25 mouse cellular contexts compared by ENCODE assay signal in genomic region chr11:47876633-47877170, GRCm38 (mm10).
DNase-seq lines count a peak whose midpoint lies in the region; ATAC-seq and TF ChIP-seq lines count a peak whose summit lies in the region.
"Had no signal": no experiment of that assay in that cellular context is flagged by ENCODE, and none has a peak within 500 bp of the region (broad histone marks: within the 10 kb centered on the region; RNA-seq: fewer than 3 reads in every experiment).

No protein-coding gene starts in this region.

- H3K27me3 ChIP-seq in forebrain, embryonic 12.5 days: no peaks in the 10 kb centered on the region
- no peaks in the 10 kb centered on the region for H3K27me3 ChIP-seq in forebrain, postnatal 0 days (ENCODE audit: insufficient read depth, low read length)
- H3K27me3 ChIP-seq in midbrain, embryonic 13.5 days: no peaks in the 10 kb centered on the region
- no peaks in the 10 kb centered on the region for H3K27me3 ChIP-seq in midbrain, postnatal 0 days (ENCODE audit: insufficient read depth, low read length)
- H3K27me3 ChIP-seq in neural tube, embryonic 12.5 days (replicated peaks): no peaks in the 10 kb centered on the region
- no peaks in the 10 kb centered on the region for H3K27me3 ChIP-seq in neural tube, embryonic 15.5 days (replicated peaks)
- H3K27me3 ChIP-seq: embryonic facial prominence, embryonic 15.5 days; heart, embryonic 13.5 days; hindbrain, embryonic 12.5 days had no signal

- H3K36me3 ChIP-seq in forebrain, embryonic 12.5 days (replicated peaks): no peaks in the 10 kb centered on the region
- H3K36me3 ChIP-seq in forebrain, postnatal 0 days (ENCODE audit: insufficient read depth): no peaks in the 10 kb centered on the region
- H3K36me3 ChIP-seq in midbrain, embryonic 13.5 days: no peaks in the 10 kb centered on the region
- no peaks in the 10 kb centered on the region for H3K36me3 ChIP-seq in midbrain, postnatal 0 days (ENCODE audit: insufficient read depth, low read length)
- H3K36me3 ChIP-seq in neural tube, embryonic 12.5 days: no peaks in the 10 kb centered on the region
- H3K36me3 ChIP-seq in neural tube, embryonic 15.5 days: no peaks in the 10 kb centered on the region
- H3K36me3 ChIP-seq: embryonic facial prominence, embryonic 15.5 days; G1E; heart, embryonic 13.5 days; hindbrain, embryonic 12.5 days had no signal

- no peak overlapping the region for H3K9ac ChIP-seq in forebrain, embryonic 12.5 days
- no peak overlapping the region for H3K9ac ChIP-seq in forebrain, postnatal 0 days
- H3K9ac ChIP-seq in midbrain, embryonic 13.5 days (replicated peaks): no peak overlapping the region
- no peak overlapping the region for H3K9ac ChIP-seq in midbrain, postnatal 0 days (replicated peaks; ENCODE audit: low read length, poor library complexity, severe bottlenecking)
- H3K9ac ChIP-seq in neural tube, embryonic 12.5 days: no peak overlapping the region
- no peak overlapping the region for H3K9ac ChIP-seq in neural tube, embryonic 15.5 days (replicated peaks)
- H3K9ac ChIP-seq: embryonic facial prominence, embryonic 15.5 days; heart, embryonic 13.5 days; hindbrain, embryonic 12.5 days had no signal

- H3K9me3 ChIP-seq in forebrain, embryonic 12.5 days: no peaks in the 10 kb centered on the region
- H3K9me3 ChIP-seq in forebrain, postnatal 0 days (ENCODE audit: low read length): no peaks in the 10 kb centered on the region
- H3K9me3 ChIP-seq in midbrain, embryonic 13.5 days: no peaks in the 10 kb centered on the region
- no peaks in the 10 kb centered on the region for H3K9me3 ChIP-seq in midbrain, postnatal 0 days (ENCODE audit: low read length)
- H3K9me3 ChIP-seq in neural tube, embryonic 12.5 days: no peaks in the 10 kb centered on the region
- H3K9me3 ChIP-seq in neural tube, embryonic 15.5 days (replicated peaks): no peaks in the 10 kb centered on the region
- H3K9me3 ChIP-seq: embryonic facial prominence, embryonic 15.5 days; G1E; heart, embryonic 13.5 days; hindbrain, embryonic 12.5 days had no signal

- H3K27ac ChIP-seq in forebrain, embryonic 12.5 days: no peak overlapping the region
- H3K27ac ChIP-seq in forebrain, postnatal 0 days (ENCODE audit: low read depth, low read length): no peak overlapping the region
- H3K27ac ChIP-seq in midbrain, embryonic 13.5 days: no peak overlapping the region
- H3K27ac ChIP-seq in midbrain, postnatal 0 days (ENCODE audit: low read depth, low read length): no peak overlapping the region
- no peak overlapping the region for H3K27ac ChIP-seq in neural tube, embryonic 12.5 days
- H3K27ac ChIP-seq in neural tube, embryonic 15.5 days (replicated peaks): no peak overlapping the region
- H3K27ac ChIP-seq: embryonic facial prominence, embryonic 15.5 days; gastrocnemius, adult 2 months; heart, embryonic 13.5 days; hindbrain, embryonic 12.5 days had no signal

- no peak for TF ChIP-seq CTCF in forebrain, postnatal 0 days (IDR thresholded peaks at IDR 0.05; ENCODE audit: low read depth)
- no peak for TF ChIP-seq CTCF in midbrain, postnatal 0 days (IDR thresholded peaks at IDR 0.05)

- WGBS in forebrain, embryonic 12.5 days: 19% methylated on average over 5 of the region's 5 CpGs
- WGBS in forebrain, postnatal 0 days: 9% methylated on average over 5 of the region's 5 CpGs
- 48% methylated on average over 5 of the region's 5 CpGs for WGBS in midbrain, embryonic 13.5 days
- 35% methylated on average over 5 of the region's 5 CpGs for WGBS in midbrain, postnatal 0 days
- WGBS in neural tube, embryonic 12.5 days: 29% methylated on average over 5 of the region's 5 CpGs
- 21% methylated on average over 5 of the region's 5 CpGs for WGBS in neural tube, embryonic 15.5 days

- H3K4me1 ChIP-seq in forebrain, embryonic 12.5 days: 0 out of 2 replicates have a peak, but pooled peaks cover 7% of the 10 kb centered on the region
- no peaks in the 10 kb centered on the region for H3K4me1 ChIP-seq in forebrain, postnatal 0 days (ENCODE audit: insufficient read depth)
- 0 out of 2 replicates have a peak, but pooled peaks cover 2% of the 10 kb centered on the region for H3K4me1 ChIP-seq in midbrain, embryonic 13.5 days (replicated peaks)
- 0 out of 2 replicates have a peak, but pooled peaks cover 2% of the 10 kb centered on the region for H3K4me1 ChIP-seq in midbrain, postnatal 0 days (ENCODE audit: insufficient read depth, low read length)
- H3K4me1 ChIP-seq in neural tube, embryonic 12.5 days: 0 out of 2 replicates have a peak, but pooled peaks cover 3% of the 10 kb centered on the region
- H3K4me1 ChIP-seq in neural tube, embryonic 15.5 days: no peaks in the 10 kb centered on the region
- H3K4me1 ChIP-seq: embryonic facial prominence, embryonic 15.5 days; heart, embryonic 13.5 days; hindbrain, embryonic 12.5 days had no signal

- H3K4me2 ChIP-seq in forebrain, embryonic 12.5 days: no peak overlapping the region
- H3K4me2 ChIP-seq in forebrain, postnatal 0 days (ENCODE audit: low read depth): no peak overlapping the region
- H3K4me2 ChIP-seq in midbrain, embryonic 13.5 days (replicated peaks): no peak overlapping the region
- H3K4me2 ChIP-seq in midbrain, postnatal 0 days (ENCODE audit: low read depth, low read length, poor library complexity, severe bottlenecking): no peak overlapping the region
- no peak overlapping the region for H3K4me2 ChIP-seq in neural tube, embryonic 12.5 days (replicated peaks)
- no peak overlapping the region for H3K4me2 ChIP-seq in neural tube, embryonic 15.5 days
- H3K4me2 ChIP-seq: embryonic facial prominence, embryonic 15.5 days; heart, embryonic 13.5 days; hindbrain, embryonic 12.5 days had no signal

- peak; percentile 27; the same call in 1 of the 2 replicates for ATAC-seq in forebrain, embryonic 12.5 days (ENCODE audit: low FRiP score)
- no peak for ATAC-seq in forebrain, postnatal 0 days
- ATAC-seq in midbrain, embryonic 13.5 days: 0 out of 2 replicates have a peak, but pooled peaks have one; percentile 17
- ATAC-seq in midbrain, postnatal 0 days (ENCODE audit: low FRiP score): no peak
- peak; percentile 74 for ATAC-seq in neural tube, embryonic 12.5 days (ENCODE audit: low FRiP score, low read depth)
- ATAC-seq in neural tube, embryonic 15.5 days (ENCODE audit: low FRiP score): no peak
- ATAC-seq: CD4-positive, CD25-positive, alpha-beta regulatory T cell, adult 4 months; hindbrain, embryonic 16.5 days had no signal

- DNase-seq in forebrain, postnatal 0 days: no peak
- no peak for DNase-seq in midbrain, postnatal 0 days (ENCODE audit: low spot score)
- no peak for DNase-seq in kidney, adult 18-20 months
- DNase-seq: adrenal gland, adult 8-10 months; adrenal gland, postnatal 36 days; B cell, adult 2 months; cerebellum, adult 11 months; cerebellum, adult 8-10 months; cerebellum, postnatal 14 days; embryo, embryonic 11 days; gastrocnemius, adult 2 months; gastrocnemius, postnatal 25 days; heart, adult 11 months; heart, postnatal 36 days had no signal

- no peak overlapping the region for H3K4me3 ChIP-seq in forebrain, embryonic 12.5 days (replicated peaks)
- H3K4me3 ChIP-seq in forebrain, postnatal 0 days (ENCODE audit: low read depth, low read length): no peak overlapping the region
- no peak overlapping the region for H3K4me3 ChIP-seq in midbrain, embryonic 13.5 days (replicated peaks)
- H3K4me3 ChIP-seq in midbrain, postnatal 0 days (ENCODE audit: low read depth, low read length): no peak overlapping the region
- no peak overlapping the region for H3K4me3 ChIP-seq in neural tube, embryonic 12.5 days
- H3K4me3 ChIP-seq in neural tube, embryonic 15.5 days (replicated peaks): no peak overlapping the region
- H3K4me3 ChIP-seq: embryonic facial prominence, embryonic 15.5 days; erythroblast, embryonic 14.5 days; gastrocnemius, adult 2 months; heart, embryonic 13.5 days; hindbrain, embryonic 12.5 days had no signal

Comparison
In these comparisons a context has a peak if more than half of its experiments do, and no peak if none do; other contexts are left out.
1. ATAC-seq: peak in forebrain, embryonic 12.5 days (single experiment), midbrain, embryonic 13.5 days (single experiment) and neural tube, embryonic 12.5 days (single experiment); none in forebrain, postnatal 0 days (single experiment), midbrain, postnatal 0 days (single experiment) and neural tube, embryonic 15.5 days (single experiment).